Mouse (Mus musculus) hindbrain, postnatal 0 days (tissue): ENCODE data around the gene Mnt. TPM values are rescaled to one million over a fixed set of nuclear protein-coding genes. Genes with fewer than 3 reads are reported as not detected.

Experiments
- ATAC-seq: fragments of 200-750 bp; cut with Nextera tagmentation; 2 replicates; pipeline ENCODE4 v1.8.0; 2017; ENCODE audit warnings: mild to moderate bottlenecking, moderate TSS enrichment, moderate library complexity
- DNase-seq: peaks from one replicate; pipeline ENCODE4 v3.0.0-alpha.2; 2015; ENCODE audit warnings: low spot score
- H3K27ac ChIP-seq: fragments of 300-500 bp; sonication (generic); 2 replicates; pipeline ENCODE4 v1.5.1; 2014; ENCODE audit warnings: mild to moderate bottlenecking
- H3K27me3 ChIP-seq: fragments of 300-500 bp; sonication (generic); 2 replicates; pipeline ENCODE4 v1.6.1; 2014; ENCODE audit warnings: low read length, mixed read lengths; ENCODE audit not compliant: insufficient read depth
- H3K36me3 ChIP-seq: fragments of 300-500 bp; sonication (generic); 2 replicates; pipeline ENCODE4 v1.6.1; 2014; ENCODE audit warnings: low read length, mixed read lengths; ENCODE audit not compliant: insufficient read depth
- H3K4me1 ChIP-seq: fragments of 300-500 bp; sonication (generic); 2 replicates; pipeline ENCODE4 v1.6.1; 2014; ENCODE audit warnings: antibody characterized with exemption, low read length, mixed read lengths; ENCODE audit not compliant: insufficient read depth
- H3K4me2 ChIP-seq: fragments of 300-500 bp; sonication (generic); 2 replicates; pipeline ENCODE4 v1.6.1; 2014; ENCODE audit warnings: low read depth, mild to moderate bottlenecking, low read length, moderate library complexity, mixed read lengths
- H3K4me3 ChIP-seq: fragments of 300-500 bp; sonication (generic); 2 replicates; pipeline ENCODE4 v1.5.1; 2014; ENCODE audit warnings: low read length
- H3K9ac ChIP-seq: fragments of 300-500 bp; sonication (generic); replicated peaks from 2 replicates; pipeline ENCODE4 v1.6.1; 2014; ENCODE audit warnings: mild to moderate bottlenecking, low read length, moderate library complexity, mixed read lengths
- H3K9me3 ChIP-seq: fragments of 300-500 bp; sonication (generic); 2 replicates; pipeline ENCODE4 v1.6.1; 2016; ENCODE audit warnings: low read length, mixed read lengths
- CTCF ChIP-seq: IDR thresholded peaks from 2 replicates; pipeline ENCODE4 v1.5.1; 2016; ENCODE audit warnings: antibody characterized with exemption, control low read depth, low read depth
- WGBS: fragments of 180-500 bp; shearing (Covaris S2); extraction: QIAGEN DNeasy Blood & Tissue Kit; methylation state at CpG from one replicate; pipeline ENCODE4 v1.1.7; 2014; 5-methylcytosine and 5-hydroxymethylcytosine counted together
- polyA plus RNA-seq: library from polyadenylated mRNA; unstranded; fragments of >200 nt; fragmentation: Nextera tagmentation; extraction: Ambion mirVana; gene quantifications from 2 replicates; pipeline ENCODE4 v1.2.1, GENCODE M21; 2015
- total RNA-seq: library from RNA; depleted of rRNA; stranded (reverse); fragments of >200 nt; gene quantifications from 2 replicates; pipeline ENCODE4 v1.2.3, GENCODE M21; 2014

Mnt gene
- total and polyA plus RNA-seq, 2 experiments from 2014 or later = 8.4 to 18.5 TPM

DNA sequence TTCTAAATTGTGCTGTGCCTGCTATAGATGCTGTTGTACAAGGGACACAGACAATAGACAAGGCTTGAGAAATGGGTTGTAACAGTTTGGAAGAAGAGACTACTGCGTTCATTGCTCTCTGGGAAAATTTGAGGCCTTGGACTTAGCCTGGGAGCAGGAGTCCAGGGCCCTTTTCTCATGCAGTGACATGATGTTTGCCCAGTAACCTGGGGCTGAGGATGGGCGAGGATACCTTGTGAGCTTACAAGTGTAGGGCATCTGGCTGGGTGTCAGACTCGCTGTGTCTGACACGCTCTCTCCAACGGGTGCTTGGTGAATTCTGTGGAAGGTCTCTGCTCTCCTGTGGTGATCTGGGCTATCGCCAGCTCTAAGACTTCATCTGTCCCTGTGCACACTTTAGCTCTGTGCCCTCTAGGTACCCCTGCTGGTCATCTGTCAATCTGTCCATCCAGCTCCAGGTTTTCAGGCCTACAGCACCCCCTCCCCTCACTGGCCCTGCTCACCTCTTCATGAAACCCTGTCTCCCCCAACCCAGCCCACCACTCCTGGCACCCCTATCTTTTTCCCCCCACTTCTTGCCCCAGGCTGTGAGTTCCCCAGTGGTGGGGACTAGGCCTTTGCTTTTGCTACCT lies 5.0 kb downstream of the Mnt start:
- TF ChIP-seq CTCF = 0 out of 2 replicates have a peak, but pooled peaks have one; percentile 2
- no peak overlapping the region for H3K4me2 ChIP-seq
- no peak overlapping the region for H3K27ac ChIP-seq
- H3K9ac ChIP-seq = no peak overlapping the region
- H3K27me3 ChIP-seq = no peaks in the 10 kb centered on the region
- 60% methylated on average over 6 of the region's 6 CpGs for WGBS
- no peak overlapping the region for H3K4me3 ChIP-seq
- ATAC-seq (no peak), DNase-seq (no peak)
- no peaks in the 10 kb centered on the region for H3K9me3 ChIP-seq
- no peaks in the 10 kb centered on the region; the same call in 1 of the 2 replicates for H3K36me3 ChIP-seq
- peaks cover 16% of the 10 kb centered on the region for H3K4me1 ChIP-seq

DNA sequence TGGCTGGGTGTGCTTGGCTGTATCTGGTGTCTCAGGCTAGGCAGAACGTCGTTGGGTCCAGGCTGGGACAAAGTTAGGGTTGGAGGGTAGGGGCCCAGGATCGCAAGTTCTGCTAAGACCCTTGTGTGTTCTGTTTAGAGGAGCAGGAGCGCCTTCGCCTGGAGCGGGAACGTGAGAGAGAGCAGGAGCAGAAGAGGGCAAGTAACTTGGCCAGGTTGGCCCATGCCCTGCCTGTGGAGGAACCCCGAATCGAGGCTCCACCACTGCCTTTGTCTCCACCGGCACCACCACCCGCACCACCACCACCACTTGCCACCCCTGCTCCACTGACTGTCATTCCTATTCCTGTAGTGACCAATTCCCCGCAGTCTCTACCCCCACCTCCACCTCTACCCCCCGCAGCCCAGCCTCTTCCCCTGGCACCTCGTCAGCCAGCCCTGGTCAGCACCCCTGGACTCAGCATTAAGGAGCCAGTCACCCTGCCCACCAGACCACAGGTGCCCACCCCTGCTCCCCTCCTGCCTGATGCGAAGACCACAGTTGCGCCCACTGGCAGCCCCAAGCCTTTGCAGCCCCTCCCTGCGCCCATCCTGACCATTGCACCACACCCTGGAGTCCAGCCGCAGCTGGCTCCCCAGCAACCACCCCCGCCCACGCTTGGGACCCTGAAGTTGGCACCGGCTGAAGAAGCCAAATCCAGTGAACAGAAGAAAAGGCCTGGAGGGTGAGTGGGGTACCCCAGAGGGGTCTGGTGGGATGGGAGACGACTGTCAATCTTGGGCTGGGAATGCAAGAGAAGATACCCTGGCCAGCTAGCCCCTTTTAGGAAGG lies 5.7 kb downstream of the Mnt start:
- WGBS = 86% methylated on average over 22 of the region's 22 CpGs
- H3K36me3 ChIP-seq = no peaks in the 10 kb centered on the region; the same call in 1 of the 2 replicates
- H3K4me3 ChIP-seq = no peak overlapping the region
- no peaks in the 10 kb centered on the region for H3K9me3 ChIP-seq
- no peak for TF ChIP-seq CTCF
- H3K4me2 ChIP-seq = no peak overlapping the region
- no peaks in the 10 kb centered on the region for H3K27me3 ChIP-seq
- no peak overlapping the region for H3K27ac ChIP-seq
- peaks cover 16% of the 10 kb centered on the region for H3K4me1 ChIP-seq
- H3K9ac ChIP-seq = no peak overlapping the region
- ATAC-seq = no peak
- no peak for DNase-seq

DNA sequence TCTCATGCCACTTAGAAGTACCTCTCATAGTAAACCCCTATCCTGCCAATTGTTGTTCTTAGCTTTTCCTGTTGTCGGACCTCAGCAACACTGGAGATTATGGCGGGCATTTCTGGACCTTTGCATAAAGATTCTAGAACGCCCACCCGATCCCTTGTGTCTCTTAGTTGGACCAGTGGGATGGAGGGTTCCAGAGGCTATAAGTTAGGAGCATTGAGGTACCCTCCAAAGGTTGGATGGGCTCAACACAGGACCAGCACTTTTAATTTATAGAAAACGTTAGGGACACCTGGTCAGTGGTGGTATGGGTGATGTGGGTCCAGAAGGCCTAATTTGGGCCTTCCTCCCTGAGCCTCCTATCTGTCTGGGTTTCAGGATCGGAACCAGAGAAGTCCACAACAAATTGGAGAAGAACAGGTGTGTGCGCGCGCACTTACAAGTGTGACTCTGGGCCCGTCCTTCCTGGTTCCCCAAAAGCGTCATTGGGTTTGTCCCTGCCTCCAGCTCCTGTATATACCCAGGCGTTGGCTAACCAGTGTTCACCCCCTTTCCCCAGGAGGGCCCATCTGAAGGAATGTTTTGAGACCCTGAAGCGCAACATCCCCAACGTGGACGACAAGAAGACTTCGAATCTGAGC lies 6.5 kb downstream of the Mnt start:
- Histone ChIP-seq H3K27ac (peak overlapping the region; percentile 83; the same call in 1 of the 2 replicates), H3K27me3 (no peaks in the 10 kb centered on the region), H3K36me3 (no peaks in the 10 kb centered on the region; the same call in 1 of the 2 replicates), H3K4me3 (peak overlapping the region; percentile 46), H3K9ac (peak overlapping the region; percentile 50; the same call in 1 of the 2 replicates), H3K4me1 (peaks cover 16% of the 10 kb centered on the region), H3K4me2 (peak overlapping the region; percentile 60), H3K9me3 (no peaks in the 10 kb centered on the region)
- DNase-seq (no peak), ATAC-seq (no peak)
- no peak for TF ChIP-seq CTCF
- 53% methylated on average over 16 of the region's 16 CpGs for WGBS

DNA sequence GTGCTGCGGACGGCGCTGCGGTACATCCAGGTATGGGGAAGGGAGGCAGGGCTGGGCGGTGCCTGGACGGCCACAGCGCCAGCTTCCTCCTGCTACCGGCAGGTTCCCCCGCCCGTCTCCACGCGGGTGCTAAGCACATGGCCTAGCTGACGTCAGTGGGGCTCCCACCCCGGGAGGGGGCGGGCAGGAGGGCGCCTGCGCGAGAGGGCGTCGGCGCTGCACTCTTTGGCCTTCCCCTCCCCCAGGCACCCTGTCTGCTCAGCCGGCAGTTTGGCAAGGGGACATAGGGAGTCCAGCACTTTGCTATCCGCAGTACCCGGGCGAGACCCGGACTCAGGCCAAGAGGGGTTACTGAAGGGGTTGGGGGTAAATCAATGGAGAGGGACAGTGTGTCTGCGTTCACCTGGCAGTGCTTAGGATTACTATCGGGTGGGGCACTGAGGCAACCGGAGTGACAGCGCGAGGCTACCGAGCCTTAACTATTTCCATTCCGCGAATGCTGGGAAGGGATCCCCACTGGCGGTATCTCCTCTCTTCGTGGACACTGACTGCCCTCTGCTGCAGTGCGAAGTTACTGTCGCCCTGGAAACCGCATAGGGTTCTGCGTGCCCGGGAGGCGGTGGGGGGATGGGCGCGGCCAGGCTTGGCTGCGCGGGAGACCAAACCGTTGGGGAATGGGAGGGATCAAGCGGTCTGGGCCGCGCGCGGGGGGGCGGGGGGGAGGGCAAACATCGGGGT lies 7.1 kb downstream of the Mnt start:
- H3K27me3 ChIP-seq = no peaks in the 10 kb centered on the region
- peak; percentile 91 for DNase-seq
- H3K4me2 ChIP-seq = peak overlapping the region; percentile 60
- H3K27ac ChIP-seq = peak overlapping the region; percentile 83
- no peaks in the 10 kb centered on the region for H3K9me3 ChIP-seq
- ATAC-seq = peak; percentile 75
- H3K9ac ChIP-seq = peak overlapping the region; percentile 50
- under 1% methylated on average over 51 of the region's 54 CpGs for WGBS
- peak; percentile 38 for TF ChIP-seq CTCF
- H3K36me3 ChIP-seq = peaks cover 2% of the 10 kb centered on the region; the same call in 1 of the 2 replicates
- H3K4me3 ChIP-seq = peak overlapping the region; percentile 46
- H3K4me1 ChIP-seq = peaks cover 20% of the 10 kb centered on the region

DNA sequence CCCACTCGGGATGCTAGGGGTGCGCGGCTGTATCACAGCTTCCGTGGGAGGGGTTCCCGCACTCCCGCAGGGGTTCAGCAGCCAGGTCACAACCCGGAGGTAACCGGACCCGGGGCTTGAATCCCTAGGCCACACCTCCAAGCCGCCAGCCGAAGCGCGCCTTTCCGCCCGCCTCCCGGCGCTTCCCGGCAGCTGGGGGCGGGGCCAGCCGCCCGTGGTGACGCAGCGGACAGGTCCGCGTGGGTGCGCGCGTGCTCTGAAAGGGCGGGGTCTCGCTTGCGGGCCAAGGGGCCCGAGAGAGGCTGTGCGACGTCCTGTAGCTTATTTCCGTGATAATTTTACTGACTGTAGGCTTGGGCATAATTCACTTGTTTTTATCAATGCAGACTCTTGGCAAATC lies 7.7 kb downstream of the Mnt start:
- ATAC-seq (peak; percentile 75), DNase-seq (peak; percentile 93)
- peak overlapping the region; percentile 83 for H3K27ac ChIP-seq
- peaks cover 7% of the 10 kb centered on the region; the same call in 1 of the 2 replicates for H3K36me3 ChIP-seq
- peak overlapping the region; percentile 46 for H3K4me3 ChIP-seq
- H3K27me3 ChIP-seq = no peaks in the 10 kb centered on the region
- H3K4me2 ChIP-seq = peak overlapping the region; percentile 60
- no peak for TF ChIP-seq CTCF
- H3K9ac ChIP-seq = peak overlapping the region; percentile 50
- H3K4me1 ChIP-seq = peaks cover 18% of the 10 kb centered on the region
- WGBS = under 1% methylated on average over 35 of the region's 35 CpGs
- no peaks in the 10 kb centered on the region for H3K9me3 ChIP-seq

DNA sequence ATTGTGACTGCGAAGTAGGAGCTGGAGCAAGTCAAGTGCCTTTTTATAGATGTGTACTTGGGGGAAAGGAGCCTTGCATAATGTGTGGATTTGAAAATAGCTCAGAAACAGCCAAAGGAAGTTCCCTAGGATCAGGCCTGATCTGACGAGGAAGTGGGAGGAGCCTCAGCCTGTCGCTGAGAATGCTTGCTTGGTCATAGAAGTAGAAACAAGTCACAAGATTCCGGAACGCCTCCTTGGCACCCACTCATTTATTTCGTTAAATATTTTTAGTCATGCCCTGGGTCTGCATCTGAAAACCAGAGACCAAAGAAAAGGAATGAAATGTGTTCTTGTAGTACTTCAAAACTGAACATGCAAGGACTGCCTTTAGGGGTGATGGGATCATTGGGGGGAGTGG lies 8.3 kb downstream of the Mnt start:
- 46% methylated on average over 6 of the region's 6 CpGs for WGBS
- Histone ChIP-seq H3K9me3 (no peaks in the 10 kb centered on the region), H3K9ac (0 out of 2 replicates have a peak overlapping the region, but pooled peaks have one; percentile 50), H3K36me3 (peaks cover 7% of the 10 kb centered on the region; the same call in 1 of the 2 replicates), H3K27ac (peak overlapping the region; percentile 83; the same call in 1 of the 2 replicates), H3K27me3 (no peaks in the 10 kb centered on the region), H3K4me1 (peaks cover 13% of the 10 kb centered on the region; the same call in 1 of the 2 replicates), H3K4me2 (peak overlapping the region; percentile 60), H3K4me3 (peak overlapping the region; percentile 46)
- ATAC-seq = no peak
- no peak for TF ChIP-seq CTCF
- DNase-seq = peak; percentile 40
